8 mouse cellular contexts compared by ENCODE assay signal in the genomic region with DNA sequence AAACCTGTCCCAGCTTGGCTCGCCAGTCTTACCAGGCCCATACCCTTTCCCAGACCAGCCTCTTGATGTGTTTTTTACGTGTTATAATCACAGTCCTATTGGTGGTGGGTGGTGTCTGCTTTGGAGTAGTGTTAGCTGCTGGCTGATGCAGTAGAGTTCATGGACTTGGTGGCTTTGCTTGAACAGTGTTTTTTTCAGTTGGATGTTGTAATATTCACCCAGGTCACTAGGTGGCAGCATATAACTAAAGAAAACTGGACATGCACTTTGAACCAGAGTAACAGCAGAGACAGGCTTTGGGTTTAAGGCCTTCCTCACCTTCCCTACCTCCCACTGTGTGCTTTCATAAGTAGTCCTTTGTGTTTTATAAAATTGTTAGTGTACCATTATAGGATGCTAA. TPM values are rescaled to one million over a fixed set of nuclear protein-coding genes. Genes with fewer than 3 reads are reported as not detected.
A peak's percentile ranks its signal among the peaks of the same experiment; 100 is the strongest.
DNase-seq lines count a peak whose midpoint lies in the region; ATAC-seq lines count a peak whose summit lies in the region.

No protein-coding gene starts in this region.

- H3K9ac ChIP-seq in hindbrain, embryonic 12.5 days: no peak overlapping the region
- H3K9ac ChIP-seq in midbrain, embryonic 15.5 days: no peak overlapping the region

- H3K9me3 ChIP-seq in hindbrain, embryonic 10.5 days: no peaks in the 10 kb centered on the region
- no peaks in the 10 kb centered on the region for H3K9me3 ChIP-seq in hindbrain, embryonic 12.5 days (replicated peaks)
- no peaks in the 10 kb centered on the region for H3K9me3 ChIP-seq in midbrain, embryonic 15.5 days

- H3K4me1 ChIP-seq in hindbrain, embryonic 10.5 days (replicated peaks): no peaks in the 10 kb centered on the region
- H3K4me1 ChIP-seq in hindbrain, embryonic 12.5 days: no peaks in the 10 kb centered on the region
- no peaks in the 10 kb centered on the region for H3K4me1 ChIP-seq in midbrain, embryonic 15.5 days

- H3K27ac ChIP-seq in hindbrain, embryonic 10.5 days: no peak overlapping the region
- no peak overlapping the region for H3K27ac ChIP-seq in hindbrain, embryonic 12.5 days
- no peak overlapping the region for H3K27ac ChIP-seq in midbrain, embryonic 15.5 days

- H3K4me3 ChIP-seq in hindbrain, embryonic 10.5 days: no peak overlapping the region
- H3K4me3 ChIP-seq in hindbrain, embryonic 12.5 days: no peak overlapping the region
- no peak overlapping the region for H3K4me3 ChIP-seq in midbrain, embryonic 15.5 days

- WGBS in hindbrain, embryonic 10.5 days: 50% methylated on average over 2 of the region's 2 CpGs
- 49% methylated on average over 2 of the region's 2 CpGs for WGBS in hindbrain, embryonic 12.5 days
- 52% methylated on average over 2 of the region's 2 CpGs for WGBS in midbrain, embryonic 15.5 days

- no peak overlapping the region for H3K4me2 ChIP-seq in hindbrain, embryonic 12.5 days (replicated peaks)
- no peak overlapping the region for H3K4me2 ChIP-seq in midbrain, embryonic 15.5 days

- ATAC-seq in hindbrain, embryonic 12.5 days (ENCODE audit: low FRiP score): no peak; the same call in 1 of the 2 replicates
- peak; percentile 52; the same call in 1 of the 2 replicates for ATAC-seq in midbrain, embryonic 15.5 days (replicated peaks)

- peak; percentile 13 for DNase-seq in hindbrain, embryonic 10.5 days (ENCODE audit: low spot score)
- DNase-seq in NIH3T3 (ENCODE audit: low read depth): peak; percentile 86
- DNase-seq in embryo, embryonic 11 days: peak; percentile 74
- peak; percentile 83 for DNase-seq in hindlimb bud, embryonic 11.5 days (ENCODE audit: extremely low spot score, low read depth, low spot score)
- DNase-seq in left cerebral cortex, postnatal 25 days (ENCODE audit: low spot score in 2 of 2): peak; percentile 68 to 78
- peak; percentile 60 for DNase-seq in thymus, postnatal 25 days

- intact Hi-C loops in left cerebral cortex, postnatal 25 days (cut with DNase I): loop anchor here (2.0 to 10.0 kb wide), 3 partner anchors 387 to 705 kb away; partner anchors contain the start of gene Ust

- no peaks in the 10 kb centered on the region for H3K27me3 ChIP-seq in hindbrain, embryonic 10.5 days (ENCODE audit: insufficient read depth, poor library complexity, severe bottlenecking)
- no peaks in the 10 kb centered on the region for H3K27me3 ChIP-seq in hindbrain, embryonic 12.5 days
- H3K27me3 ChIP-seq in midbrain, embryonic 15.5 days (replicated peaks): no peaks in the 10 kb centered on the region

- H3K36me3 ChIP-seq in hindbrain, embryonic 10.5 days: peaks cover 94% of the 10 kb centered on the region
- H3K36me3 ChIP-seq in hindbrain, embryonic 12.5 days: peaks cover 56% of the 10 kb centered on the region
- peaks cover 34% of the 10 kb centered on the region for H3K36me3 ChIP-seq in midbrain, embryonic 15.5 days (replicated peaks)

RNA-seq across cellular contexts. Expression of gene Ppil4, which starts 17.2 kb away (rescaled TPM):
- 30.9 and 40.5 TPM in 2 replicates for polyA plus RNA-seq in hindbrain, embryonic 10.5 days (2016; fragmentation: Nextera tagmentation; extraction: Ambion mirVana)
- 47.7 and 51.7 TPM in 2 replicates for polyA plus RNA-seq in hindbrain, embryonic 12.5 days (2016; fragmentation: Nextera tagmentation; extraction: Ambion mirVana)
- 10 to 100 TPM; 32.9 to 33.7 TPM for total RNA-seq in left cerebral cortex, postnatal 25 days (2021)
- 50.6 and 53.3 TPM in 2 replicates for polyA plus RNA-seq in midbrain, embryonic 15.5 days (2015; fragmentation: Nextera tagmentation; extraction: Ambion mirVana)

RNA-seq across cellular contexts. Expression of gene Ginm1, which starts 17.3 kb away (rescaled TPM):
- polyA plus RNA-seq in hindbrain, embryonic 10.5 days (2016; fragmentation: Nextera tagmentation; extraction: Ambion mirVana): 50.9 and 56.0 TPM in 2 replicates
- 61.2 and 61.3 TPM in 2 replicates for polyA plus RNA-seq in hindbrain, embryonic 12.5 days (2016; fragmentation: Nextera tagmentation; extraction: Ambion mirVana)
- total RNA-seq in left cerebral cortex, postnatal 25 days (2021): 10 to 100 TPM; 15.8 to 19.0 TPM
- polyA plus RNA-seq in midbrain, embryonic 15.5 days (2015; fragmentation: Nextera tagmentation; extraction: Ambion mirVana): 44.4 and 48.4 TPM in 2 replicates

RNA-seq across cellular contexts. Expression of gene Zc3h12d, which starts 22.3 kb away (rescaled TPM):
- polyA plus RNA-seq in hindbrain, embryonic 10.5 days (2016; fragmentation: Nextera tagmentation; extraction: Ambion mirVana): 0.10 and 0.12 TPM in 2 replicates
- polyA plus RNA-seq in hindbrain, embryonic 12.5 days (2016; fragmentation: Nextera tagmentation; extraction: Ambion mirVana): 0.19 and 0.25 TPM in 2 replicates
- under 1 TPM; 0.11 to 0.14 TPM for total RNA-seq in left cerebral cortex, postnatal 25 days (2021)
- polyA plus RNA-seq in midbrain, embryonic 15.5 days (2015; fragmentation: Nextera tagmentation; extraction: Ambion mirVana): 0.11 and 0.31 TPM in 2 replicates

Comparison
In these comparisons a context has a peak if more than half of its experiments do, and no peak if none do; other contexts are left out.
1. DNase-seq: peak in every context shown above with its lines; median percentile 86 in NIH3T3; 83 in hindlimb bud, embryonic 11.5 days; 74 in embryo, embryonic 11 days; 73 in left cerebral cortex, postnatal 25 days; 60 in thymus, postnatal 25 days; 13 in hindbrain, embryonic 10.5 days.